Mouse (Mus musculus): Measurements from ENCODE around the gene Hist1h2ak. TPM values are rescaled to one million over a fixed set of nuclear protein-coding genes. Genes with fewer than 3 reads are reported as not detected.
A peak's percentile ranks its signal among the peaks of the same experiment; 100 is the strongest.
"Not testable (repeated sequence)": the region's sequence is repeated elsewhere in the genome, so short reads cannot be mapped to it uniquely, and the experiment has no call there.

Hist1h2ak gene
- polyA plus RNA-seq, 1 experiment from 2014 or later: 12.5 TPM

DNA sequence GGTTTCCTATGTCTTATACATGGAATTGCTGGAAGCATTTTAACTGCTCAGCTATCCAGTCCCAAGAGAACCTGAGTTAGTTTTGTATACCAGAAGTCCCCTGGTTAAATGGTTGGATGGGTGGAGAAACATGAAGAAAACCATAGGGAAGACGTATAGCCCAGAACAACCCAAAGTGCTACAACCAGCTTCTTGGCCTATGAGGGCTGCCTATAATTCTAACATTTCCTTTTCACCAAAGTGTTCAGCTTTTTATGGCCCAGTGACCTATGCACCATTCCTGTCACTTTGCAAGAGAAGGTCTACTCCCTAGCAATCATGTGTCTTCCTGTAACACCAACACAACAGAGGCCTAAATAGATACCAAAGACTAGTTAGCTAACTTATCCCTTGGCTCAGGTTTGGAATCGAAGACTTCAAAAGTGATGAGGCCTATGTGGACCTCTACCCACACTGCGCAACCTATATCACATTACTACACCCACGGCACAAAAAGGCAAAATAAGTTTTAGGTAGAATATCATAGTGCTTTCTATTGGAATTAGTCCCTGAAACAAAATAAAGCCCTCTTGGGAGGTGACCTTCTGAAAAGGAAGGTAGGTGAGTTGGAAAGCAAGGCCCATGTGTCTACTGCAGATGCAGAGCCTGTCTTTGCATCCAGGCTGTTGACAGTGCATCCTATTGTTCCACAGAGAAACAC is 35.1 kb downstream of the Hist1h2ak start:
- H3K9me3 ChIP-seq (ENCODE audit: control insufficient read depth, low read length): no peaks in the 10 kb centered on the region

DNA sequence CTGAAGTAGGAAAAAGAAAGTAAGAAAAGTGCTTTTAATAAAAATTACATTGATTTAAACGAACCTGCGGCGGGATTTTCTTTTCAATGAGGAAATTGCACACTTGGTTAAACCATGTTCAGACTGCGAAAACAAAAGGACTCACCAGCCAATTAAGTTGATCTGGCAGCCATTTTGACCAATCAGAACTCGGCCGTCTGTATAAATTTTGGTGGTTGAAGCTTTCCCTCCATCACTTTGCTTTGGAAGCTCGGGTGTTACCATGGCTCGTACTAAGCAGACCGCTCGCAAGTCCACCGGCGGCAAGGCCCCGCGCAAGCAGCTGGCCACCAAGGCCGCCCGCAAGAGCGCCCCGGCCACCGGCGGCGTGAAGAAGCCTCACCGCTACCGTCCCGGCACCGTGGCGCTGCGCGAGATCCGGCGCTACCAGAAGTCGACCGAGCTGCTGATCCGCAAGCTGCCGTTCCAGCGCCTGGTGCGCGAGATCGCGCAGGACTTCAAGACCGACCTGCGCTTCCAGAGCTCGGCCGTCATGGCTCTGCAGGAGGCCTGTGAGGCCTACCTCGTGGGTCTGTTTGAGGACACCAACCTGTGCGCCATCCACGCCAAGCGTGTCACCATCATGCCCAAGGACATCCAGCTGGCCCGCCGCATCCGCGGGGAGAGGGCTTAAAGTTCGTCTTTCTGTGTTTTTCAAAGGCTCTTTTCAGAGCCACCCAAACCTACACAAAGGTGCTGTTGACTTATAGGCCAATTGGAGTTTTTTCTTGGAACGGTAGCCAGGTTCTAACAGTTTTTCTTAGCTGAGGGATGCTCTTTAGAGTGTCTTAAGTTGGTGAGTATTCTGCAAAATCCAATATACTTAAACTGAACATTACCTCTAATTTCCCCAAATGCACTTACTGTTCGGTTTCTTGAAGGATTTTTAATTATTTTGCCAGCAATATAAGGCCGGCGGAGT is 36.0 kb downstream of the Hist1h2ak start, which contains the start of gene Hist1h3h:
Gene Hist1h3h (plus strand): TSS at position 263 of the 961 bp plus-strand sequence.
- H3K4me1 ChIP-seq (replicated peaks; ENCODE audit: control insufficient read depth, insufficient read depth, low read length); H3K27me3 ChIP-seq (ENCODE audit: control insufficient read depth, insufficient read depth, low read length); H3K9me3 ChIP-seq (ENCODE audit: control insufficient read depth, low read length); H3K36me3 ChIP-seq (ENCODE audit: control insufficient read depth, insufficient read depth, low read length): not testable (repeated sequence)
- H3K9ac ChIP-seq (ENCODE audit: low read length): peak within 1 kb of the TSS; percentile 79
- DNase-seq (ENCODE audit: low spot score): peak; percentile 89
- H3K4me2 ChIP-seq (ENCODE audit: low read depth, low read length, severe bottlenecking): peak within 1 kb of the TSS; percentile 84
- H3K27ac ChIP-seq (ENCODE audit: low read depth, low read length): peak within 1 kb of the TSS; percentile 98
- H3K4me3 ChIP-seq (ENCODE audit: low read depth, low read length): peak within 1 kb of the TSS; percentile 46
- peak; percentile 52 for ATAC-seq (replicated peaks; ENCODE audit: low FRiP score)
- WGBS: under 1% methylated on average over 25 of the region's 56 CpGs

More for the DNA sequence above, 35.1 kb downstream of the Hist1h2ak start:
- Histone ChIP-seq H3K36me3 (ENCODE audit: control insufficient read depth, insufficient read depth, low read length) (no peaks in the 10 kb centered on the region), H3K4me2 (ENCODE audit: low read depth, low read length, severe bottlenecking) (peak overlapping the region; percentile 74), H3K4me3 (ENCODE audit: low read depth, low read length) (peak overlapping the region; percentile 46), H3K9ac (ENCODE audit: low read length) (peak overlapping the region; percentile 78), H3K27ac (ENCODE audit: low read depth, low read length) (peak overlapping the region; percentile 94), H3K4me1 (replicated peaks; ENCODE audit: control insufficient read depth, insufficient read depth, low read length) (no peaks in the 10 kb centered on the region; the same call in 1 of the 2 replicates), H3K27me3 (ENCODE audit: control insufficient read depth, insufficient read depth, low read length) (no peaks in the 10 kb centered on the region)
- ATAC-seq (replicated peaks; ENCODE audit: low FRiP score) (no peak), DNase-seq (ENCODE audit: low spot score) (peak; percentile 55)
- 51% methylated on average over 4 of the region's 4 CpGs for WGBS

DNA sequence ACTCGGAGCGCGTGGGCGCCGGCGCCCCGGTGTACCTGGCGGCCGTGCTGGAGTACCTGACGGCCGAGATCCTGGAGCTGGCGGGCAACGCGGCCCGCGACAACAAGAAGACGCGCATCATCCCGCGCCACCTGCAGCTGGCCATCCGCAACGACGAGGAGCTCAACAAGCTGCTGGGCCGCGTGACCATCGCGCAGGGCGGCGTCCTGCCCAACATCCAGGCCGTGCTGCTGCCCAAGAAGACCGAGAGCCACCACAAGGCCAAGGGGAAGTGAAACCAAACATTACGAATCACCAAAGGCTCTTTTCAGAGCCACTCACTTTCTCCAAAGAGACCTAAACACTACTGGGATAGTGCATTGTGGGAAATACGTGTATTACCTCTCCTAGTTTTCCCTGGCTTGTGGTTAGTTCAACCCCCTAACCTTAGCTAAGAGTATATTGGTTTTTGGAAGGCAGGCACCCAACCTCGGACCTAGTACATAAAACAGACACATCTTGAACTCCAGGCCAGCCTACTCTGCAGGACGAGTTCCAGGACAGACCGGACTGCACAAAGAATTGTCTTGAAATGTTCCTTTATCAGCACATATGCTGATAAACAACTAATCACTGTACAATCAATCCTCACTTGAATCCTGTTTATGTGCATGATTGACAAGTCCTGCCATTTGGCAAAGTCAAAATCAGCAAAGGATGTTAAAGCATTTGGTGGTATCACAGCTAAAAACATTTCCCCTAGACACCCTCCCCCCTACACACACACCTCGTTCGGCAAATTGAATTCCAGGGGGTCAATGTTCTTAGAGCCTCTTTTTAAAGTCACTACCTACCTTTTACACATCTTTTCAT is 36.9 kb downstream of the Hist1h2ak start:
- H3K36me3 ChIP-seq (ENCODE audit: control insufficient read depth, insufficient read depth, low read length); H3K9me3 ChIP-seq (ENCODE audit: control insufficient read depth, low read length); H3K27me3 ChIP-seq (ENCODE audit: control insufficient read depth, insufficient read depth, low read length); H3K4me1 ChIP-seq (replicated peaks; ENCODE audit: control insufficient read depth, insufficient read depth, low read length): not testable (repeated sequence)
- Histone ChIP-seq H3K27ac (ENCODE audit: low read depth, low read length) (peak overlapping the region; percentile 98), H3K4me3 (ENCODE audit: low read depth, low read length) (peak overlapping the region; percentile 44), H3K4me2 (ENCODE audit: low read depth, low read length, severe bottlenecking) (peak overlapping the region; percentile 84), H3K9ac (ENCODE audit: low read length) (peak overlapping the region; percentile 79)
- under 1% methylated on average over 9 of the region's 38 CpGs for WGBS
- DNase-seq (ENCODE audit: low spot score) (peak; percentile 70), ATAC-seq (replicated peaks; ENCODE audit: low FRiP score) (peak; percentile 13)

DNA sequence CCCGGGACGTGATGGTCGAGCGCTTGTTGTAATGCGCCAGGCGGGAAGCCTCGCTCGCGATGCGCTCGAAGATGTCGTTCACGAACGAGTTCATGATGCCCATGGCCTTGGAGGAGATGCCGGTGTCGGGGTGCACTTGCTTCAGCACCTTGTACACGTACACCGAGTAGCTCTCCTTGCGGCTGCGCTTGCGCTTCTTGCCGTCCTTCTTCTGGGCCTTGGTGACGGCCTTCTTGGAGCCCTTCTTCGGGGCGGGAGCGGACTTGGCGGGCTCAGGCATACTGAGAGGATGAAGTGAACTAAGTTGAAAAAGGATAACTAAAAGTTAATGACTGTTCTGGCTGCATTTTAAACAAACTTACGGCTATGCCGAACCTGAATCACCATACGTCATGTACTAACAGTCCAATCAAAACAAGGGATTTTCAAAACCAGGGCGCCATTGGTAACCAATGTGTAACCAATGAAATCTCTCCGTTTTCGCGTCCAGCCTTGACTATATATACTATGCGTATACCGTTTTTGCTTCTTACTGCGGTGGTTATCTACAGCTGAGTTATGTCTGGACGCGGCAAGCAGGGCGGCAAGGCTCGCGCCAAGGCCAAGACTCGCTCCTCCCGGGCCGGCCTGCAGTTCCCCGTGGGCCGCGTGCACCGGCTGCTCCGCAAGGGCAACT is 37.6 kb downstream of the Hist1h2ak start, which contains the start of the genes Hist1h2bl and Hist1h2ai:
Gene Hist1h2bl (minus strand): TSS at position 280 of the 676 bp plus-strand sequence.
Gene Hist1h2ai (plus strand): TSS at position 559 of the 676 bp plus-strand sequence.
- WGBS: 0% methylated on average over 29 of the region's 50 CpGs

DNA sequence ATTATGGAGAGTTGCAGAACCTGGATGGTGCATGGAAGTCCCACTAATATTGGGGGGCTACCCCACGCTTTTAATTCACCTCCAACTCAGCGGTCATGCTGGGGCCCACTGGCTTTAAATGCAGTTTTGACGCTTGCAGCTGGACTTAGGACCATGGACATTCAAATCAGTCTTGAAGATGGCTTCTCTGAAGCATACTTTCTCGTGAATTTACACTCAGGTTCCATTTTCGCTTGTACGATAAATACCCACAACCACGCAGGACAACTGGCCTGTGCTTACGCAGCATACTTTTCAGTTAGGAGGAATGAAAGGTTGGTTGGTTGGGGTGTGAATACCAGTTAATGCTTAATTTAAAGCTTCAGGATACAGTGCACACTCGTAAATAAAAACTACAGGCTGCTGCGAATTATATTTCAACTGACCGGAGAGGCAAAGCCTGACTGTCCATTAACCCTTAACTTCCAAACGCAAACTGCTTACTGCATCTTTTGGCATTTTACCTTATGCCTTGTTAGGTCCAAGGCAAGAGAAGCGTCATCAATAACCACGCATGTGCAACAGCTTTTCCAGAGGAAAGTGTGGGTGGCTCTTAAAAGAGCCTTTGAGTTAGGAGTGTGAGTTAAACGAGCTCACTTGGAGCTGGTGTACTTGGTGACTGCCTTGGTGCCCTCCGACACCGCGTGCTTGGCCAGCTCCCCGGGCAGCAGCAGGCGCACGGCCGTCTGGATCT is 38.3 kb downstream of the Hist1h2ak start:
- ATAC-seq (replicated peaks; ENCODE audit: low FRiP score) (no peak), DNase-seq (ENCODE audit: low spot score) (peak; percentile 66)
- WGBS: 2% methylated on average over 21 of the region's 22 CpGs
- peak overlapping the region; percentile 98 for H3K27ac ChIP-seq (ENCODE audit: low read depth, low read length)
- H3K4me1 ChIP-seq (replicated peaks; ENCODE audit: control insufficient read depth, insufficient read depth, low read length): no peaks in the 10 kb centered on the region; the same call in 1 of the 2 replicates
- H3K36me3 ChIP-seq (ENCODE audit: control insufficient read depth, insufficient read depth, low read length): no peaks in the 10 kb centered on the region
- H3K27me3 ChIP-seq (ENCODE audit: control insufficient read depth, insufficient read depth, low read length): no peaks in the 10 kb centered on the region
- H3K9me3 ChIP-seq (ENCODE audit: control insufficient read depth, low read length): no peaks in the 10 kb centered on the region
- peak overlapping the region; percentile 78 for H3K9ac ChIP-seq (ENCODE audit: low read length)
- H3K4me3 ChIP-seq (ENCODE audit: low read depth, low read length): peak overlapping the region; percentile 44
- H3K4me2 ChIP-seq (ENCODE audit: low read depth, low read length, severe bottlenecking): peak overlapping the region; percentile 63

More for the DNA sequence above, 37.6 kb downstream of the Hist1h2ak start, which contains the start of the genes Hist1h2bl and Hist1h2ai:
- H3K36me3 ChIP-seq (ENCODE audit: control insufficient read depth, insufficient read depth, low read length); H3K9me3 ChIP-seq (ENCODE audit: control insufficient read depth, low read length); H3K27me3 ChIP-seq (ENCODE audit: control insufficient read depth, insufficient read depth, low read length); H3K4me1 ChIP-seq (replicated peaks; ENCODE audit: control insufficient read depth, insufficient read depth, low read length): not testable (repeated sequence)
- Histone ChIP-seq H3K4me3 (ENCODE audit: low read depth, low read length) (peak within 1 kb of the TSS; percentile 44), H3K9ac (ENCODE audit: low read length) (peak within 1 kb of the TSS; percentile 79), H3K4me2 (ENCODE audit: low read depth, low read length, severe bottlenecking) (peak within 1 kb of the TSS; percentile 84), H3K27ac (ENCODE audit: low read depth, low read length) (peak within 1 kb of the TSS; percentile 98)
- ATAC-seq (replicated peaks; ENCODE audit: low FRiP score) (peak; percentile 94), DNase-seq (ENCODE audit: low spot score) (peak; percentile 87)

DNA sequence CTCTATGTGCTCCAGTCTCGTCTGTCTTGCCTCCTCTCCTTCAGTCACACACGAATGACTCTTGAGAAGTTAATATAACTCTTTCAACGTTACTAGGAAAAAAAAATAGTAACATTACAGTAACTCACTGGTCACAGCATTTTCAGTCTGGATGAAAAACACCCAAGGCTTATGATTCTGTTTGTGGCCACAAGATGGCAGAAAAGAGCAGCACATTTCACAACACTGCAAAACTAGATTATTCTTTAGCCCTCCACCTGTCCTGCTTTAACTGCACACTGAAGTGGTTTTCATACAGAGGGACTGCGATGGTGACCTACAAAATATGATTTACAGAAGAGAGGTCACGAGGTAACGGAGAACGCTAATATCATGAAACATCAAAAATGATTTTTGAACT is 38.9 kb downstream of the Hist1h2ak start:
- ATAC-seq (replicated peaks; ENCODE audit: low FRiP score) (no peak), DNase-seq (ENCODE audit: low spot score) (peak; percentile 63)
- 1% methylated on average over 7 of the region's 7 CpGs for WGBS

DNA sequence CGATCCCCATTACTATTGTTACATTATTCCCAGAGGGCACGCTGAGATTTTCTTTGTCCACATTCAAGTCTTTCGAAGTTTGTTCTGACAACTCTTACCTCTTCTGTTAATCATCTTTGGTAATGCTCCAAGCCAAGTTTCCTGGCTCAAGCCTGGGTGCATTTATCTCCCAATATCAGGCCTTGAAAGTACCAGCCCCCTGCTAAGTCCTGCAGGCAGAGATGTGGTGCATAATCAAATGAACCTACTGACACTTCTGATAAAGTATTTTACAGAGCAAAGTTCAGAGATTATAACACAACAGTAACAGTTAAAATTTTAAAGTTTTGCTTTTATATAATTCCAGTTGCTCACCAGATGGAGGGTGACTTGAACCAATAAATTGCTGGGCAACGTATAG is 41.9 kb downstream of the Hist1h2ak start:
- peak overlapping the region; percentile 44; the same call in 1 of the 2 replicates for H3K4me3 ChIP-seq (ENCODE audit: low read depth, low read length)
- WGBS: 32% methylated on average over 4 of the region's 4 CpGs
- no peaks in the 10 kb centered on the region for H3K27me3 ChIP-seq (ENCODE audit: control insufficient read depth, insufficient read depth, low read length)
- no peaks in the 10 kb centered on the region for H3K36me3 ChIP-seq (ENCODE audit: control insufficient read depth, insufficient read depth, low read length)
- H3K27ac ChIP-seq (ENCODE audit: low read depth, low read length): no peak overlapping the region
- H3K9me3 ChIP-seq (ENCODE audit: control insufficient read depth, low read length): no peaks in the 10 kb centered on the region
- H3K4me1 ChIP-seq (replicated peaks; ENCODE audit: control insufficient read depth, insufficient read depth, low read length): no peaks in the 10 kb centered on the region; the same call in 1 of the 2 replicates
- H3K4me2 ChIP-seq (ENCODE audit: low read depth, low read length, severe bottlenecking): peak overlapping the region; percentile 64; the same call in 1 of the 2 replicates
- ATAC-seq (replicated peaks; ENCODE audit: low FRiP score) (no peak), DNase-seq (ENCODE audit: low spot score) (no peak)
- peak overlapping the region; percentile 58 for H3K9ac ChIP-seq (ENCODE audit: low read length)

More for the DNA sequence above, 38.9 kb downstream of the Hist1h2ak start:
- Histone ChIP-seq H3K4me3 (ENCODE audit: low read depth, low read length) (peak overlapping the region; percentile 44), H3K4me1 (replicated peaks; ENCODE audit: control insufficient read depth, insufficient read depth, low read length) (no peaks in the 10 kb centered on the region; the same call in 1 of the 2 replicates), H3K27ac (ENCODE audit: low read depth, low read length) (peak overlapping the region; percentile 98), H3K9me3 (ENCODE audit: control insufficient read depth, low read length) (no peaks in the 10 kb centered on the region), H3K9ac (ENCODE audit: low read length) (peak overlapping the region; percentile 78), H3K27me3 (ENCODE audit: control insufficient read depth, insufficient read depth, low read length) (no peaks in the 10 kb centered on the region), H3K4me2 (ENCODE audit: low read depth, low read length, severe bottlenecking) (peak overlapping the region; percentile 63), H3K36me3 (ENCODE audit: control insufficient read depth, insufficient read depth, low read length) (no peaks in the 10 kb centered on the region)
